Mouse (Mus musculus) intestine, embryonic 15.5 days (tissue): ENCODE measurements around the gene Stfa3. TPM values are rescaled to one million over a fixed set of nuclear protein-coding genes. Genes with fewer than 3 reads are reported as not detected.
"Not testable (repeated sequence)": the region's sequence is repeated elsewhere in the genome, so short reads cannot be mapped to it uniquely, and the experiment has no call there.

Experiments used
- ATAC-seq: fragments of 200-750 bp; cut with Nextera tagmentation; 2 replicates; pipeline ENCODE4 v1.8.0; 2017; ENCODE audit warnings: moderate TSS enrichment, moderate library complexity
- H3K27ac ChIP-seq: fragments of 300-500 bp; sonication (generic); 2 replicates; pipeline ENCODE4 v1.5.1; 2015; ENCODE audit warnings: mild to moderate bottlenecking, inconsistent platforms
- H3K27me3 ChIP-seq: fragments of 300-500 bp; sonication (generic); replicated peaks from 2 replicates; pipeline ENCODE4 v1.6.1; 2015; ENCODE audit warnings: inconsistent platforms
- H3K36me3 ChIP-seq: fragments of 300-500 bp; sonication (generic); 2 replicates; pipeline ENCODE4 v1.6.1; 2015; ENCODE audit warnings: inconsistent platforms
- H3K4me1 ChIP-seq: fragments of 300-500 bp; sonication (generic); replicated peaks from 2 replicates; pipeline ENCODE4 v1.6.1; 2015; ENCODE audit warnings: inconsistent platforms
- H3K4me2 ChIP-seq: fragments of 300-500 bp; sonication (generic); replicated peaks from 2 replicates; pipeline ENCODE4 v1.6.1; 2015; ENCODE audit warnings: mild to moderate bottlenecking, inconsistent platforms
- H3K4me3 ChIP-seq: fragments of 300-500 bp; sonication (generic); replicated peaks from 2 replicates; pipeline ENCODE4 v1.5.1; 2015; ENCODE audit warnings: inconsistent platforms
- H3K9ac ChIP-seq: fragments of 300-500 bp; sonication (generic); 2 replicates; pipeline ENCODE4 v1.6.1; 2015; ENCODE audit warnings: inconsistent platforms
- H3K9me3 ChIP-seq: fragments of 300-500 bp; sonication (generic); 2 replicates; pipeline ENCODE4 v1.6.1; 2016; ENCODE audit warnings: inconsistent platforms
- WGBS: fragments of 180-500 bp; shearing (Covaris S2); methylation state at CpG from one replicate; pipeline ENCODE4 v1.1.7; 2015; 5-methylcytosine and 5-hydroxymethylcytosine counted together
- polyA plus RNA-seq: library from polyadenylated mRNA; unstranded; fragments of >200 nt; fragmentation: Nextera tagmentation; extraction: Ambion mirVana; gene quantifications from 2 replicates; pipeline ENCODE4 v1.2.1, GENCODE M21; 2015

Gene Stfa3
- polyA plus RNA-seq, 1 experiment from 2014 or later = 3.1 TPM

- H3K4me1 ChIP-seq = no peaks in the 10 kb centered on the region
- no peak overlapping the region for H3K27ac ChIP-seq
- no peaks in the 10 kb centered on the region for H3K9me3 ChIP-seq
- H3K4me2 ChIP-seq = no peak overlapping the region
- ATAC-seq = no peak
- no peak overlapping the region for H3K4me3 ChIP-seq
- no peak overlapping the region for H3K9ac ChIP-seq
- WGBS = 86% methylated on average over 3 of the region's 3 CpGs
- no peaks in the 10 kb centered on the region for H3K36me3 ChIP-seq
- no peaks in the 10 kb centered on the region for H3K27me3 ChIP-seq
Measured at GRCm38 (mm10) chr16:36465436-36465835, 10.2 kb upstream of the Stfa3 start.

GRCm38 (mm10) chr16:36464076-36464475 lies 8.9 kb upstream of the Stfa3 start:
- no peaks in the 10 kb centered on the region for H3K36me3 ChIP-seq
- no peak overlapping the region for H3K4me3 ChIP-seq
- H3K27me3 ChIP-seq = no peaks in the 10 kb centered on the region
- H3K9me3 ChIP-seq = no peaks in the 10 kb centered on the region
- H3K4me1 ChIP-seq = no peaks in the 10 kb centered on the region
- H3K4me2 ChIP-seq = no peak overlapping the region
- no peak overlapping the region for H3K9ac ChIP-seq
- H3K27ac ChIP-seq = no peak overlapping the region
- 82% methylated on average over 4 of the region's 4 CpGs for WGBS
- ATAC-seq = no peak

GRCm38 (mm10) chr16:36460426-36460825 lies 5.2 kb upstream of the Stfa3 start:
- no peaks in the 10 kb centered on the region for H3K4me1 ChIP-seq
- 53% methylated on average over 2 of the region's 2 CpGs for WGBS
- no peaks in the 10 kb centered on the region for H3K9me3 ChIP-seq
- no peak for ATAC-seq
- no peak overlapping the region for H3K4me2 ChIP-seq
- H3K9ac ChIP-seq = no peak overlapping the region
- no peaks in the 10 kb centered on the region for H3K36me3 ChIP-seq
- H3K27ac ChIP-seq = no peak overlapping the region
- H3K4me3 ChIP-seq = no peak overlapping the region
- H3K27me3 ChIP-seq = no peaks in the 10 kb centered on the region

GRCm38 (mm10) chr16:36420979-36421378 lies 34.2 kb downstream of the Stfa3 start:
- H3K4me3 ChIP-seq, H3K9ac ChIP-seq, ATAC-seq, H3K4me2 ChIP-seq, H3K27me3 ChIP-seq, H3K9me3 ChIP-seq, H3K4me1 ChIP-seq, H3K36me3 ChIP-seq, H3K27ac ChIP-seq: not testable (repeated sequence)
- WGBS = 84% methylated on average over 1 of the region's 1 CpGs

- no peaks in the 10 kb centered on the region for H3K9me3 ChIP-seq
- H3K36me3 ChIP-seq = no peaks in the 10 kb centered on the region
- H3K27me3 ChIP-seq = no peaks in the 10 kb centered on the region
- no peak within 1 kb of the TSS for H3K4me3 ChIP-seq
- no peaks in the 10 kb centered on the region for H3K4me1 ChIP-seq
- H3K4me2 ChIP-seq = no peak within 1 kb of the TSS
- no peak for ATAC-seq
- no peak within 1 kb of the TSS for H3K27ac ChIP-seq
- H3K9ac ChIP-seq = no peak within 1 kb of the TSS
Measured at GRCm38 (mm10) chr16:36408357-36408756, 46.8 kb downstream of the Stfa3 start, which contains the start of gene Stfa2. TSS of gene Stfa2 (minus strand) at chr16:36408457.

Other genes starting within 250 kb of the Stfa3 start
- not detected in 2 replicates for gene Gm5416, start 245.0 kb downstream of the Stfa3 start, polyA plus RNA-seq
- 0.78 and 1.4 TPM in 2 replicates for gene 2010005H15Rik, start 233.9 kb downstream of the Stfa3 start, polyA plus RNA-seq
- gene Stfa1, start 178.4 kb downstream of the Stfa3 start, polyA plus RNA-seq = 6.6 and 10.5 TPM in 2 replicates
- not detected in 2 replicates for gene BC117090, start 121.1 kb downstream of the Stfa3 start, polyA plus RNA-seq
- 6.0 and 9.8 TPM in 2 replicates for gene BC100530, start 87.6 kb downstream of the Stfa3 start, polyA plus RNA-seq
- gene Stfa2, start 46.9 kb downstream of the Stfa3 start, polyA plus RNA-seq = 0.92 and 1.4 TPM in 2 replicates
- gene Casr, start 106.7 kb upstream of the Stfa3 start, polyA plus RNA-seq = 0.06 and 0.10 TPM in 2 replicates
- 2.4 TPM in 2 replicates for gene Cd86, start 210.7 kb upstream of the Stfa3 start, polyA plus RNA-seq
- 6.6 and 7.3 TPM in 2 replicates for gene Ildr1, start 238.6 kb upstream of the Stfa3 start, polyA plus RNA-seq